Mouse (Mus musculus) lung, postnatal 0 days (tissue): Measurements from ENCODE around the gene Mrpl23.

Experiments used
- CTCF ChIP-seq: IDR thresholded peaks from 2 replicates; pipeline ENCODE4 v1.5.1; 2016; ENCODE audit warnings: antibody characterized with exemption, mild to moderate bottlenecking
- EP300 ChIP-seq: IDR thresholded peaks from 2 replicates; pipeline ENCODE4 v1.6.1; 2016; ENCODE audit warnings: antibody characterized with exemption, mild to moderate bottlenecking, control low read depth

- no peak for TF ChIP-seq EP300
- no peak for TF ChIP-seq CTCF
These were observed 41.7 kb downstream of the Mrpl23 start for GRCm38 (mm10) chr7:142574155-142574660.
